Mouse (Mus musculus): ENCODE results near the gene Mrpl53. TPM values are rescaled to one million over a fixed set of nuclear protein-coding genes. Genes with fewer than 3 reads are reported as not detected.

Mrpl53 gene
- polyA plus RNA-seq, 1 experiment = 29.5 TPM

DNA sequence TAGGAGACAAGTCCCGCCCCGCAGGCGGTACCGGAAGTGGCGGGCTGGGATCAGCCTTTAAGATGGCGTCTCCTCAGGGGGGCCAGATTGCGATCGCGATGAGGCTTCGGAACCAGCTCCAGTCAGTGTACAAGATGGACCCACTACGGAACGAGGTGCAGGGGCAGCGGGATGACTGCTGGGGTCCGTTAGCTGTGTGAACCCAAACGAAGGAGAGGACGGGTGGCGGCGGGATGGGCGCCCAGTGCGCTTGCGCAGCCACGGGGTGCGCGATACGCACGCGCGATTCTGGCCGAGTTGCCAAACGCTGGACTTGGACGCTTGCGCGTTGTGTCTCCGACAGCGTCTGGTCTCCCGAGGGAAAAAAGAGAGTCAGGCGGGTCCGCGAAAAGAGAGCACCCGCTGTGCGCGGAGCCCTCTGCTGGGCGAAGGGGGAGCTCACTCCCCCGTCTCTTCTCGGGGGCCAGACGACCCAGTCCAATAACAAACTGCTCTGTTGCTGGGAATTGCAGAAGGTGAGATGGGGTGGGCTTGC is 30.4 kb upstream of the Mrpl53 start:
- 0 out of 2 replicates have a peak, but pooled peaks have one; percentile 36 for TF ChIP-seq EP300 (IDR thresholded peaks at IDR 0.05; ENCODE audit: insufficient read depth, low read depth, low read length)
- no peak for TF ChIP-seq POLR2A (IDR thresholded peaks at IDR 0.05; ENCODE audit: insufficient read depth, low read length)
- no peak for TF ChIP-seq CTCF (IDR thresholded peaks at IDR 0.05; ENCODE audit: low read depth, low read length)
- Histone ChIP-seq H3K4me3 (ENCODE audit: low read depth, low read length) (peak overlapping the region; percentile 80), H3K9ac (ENCODE audit: low read depth, poor library complexity, severe bottlenecking) (peak overlapping the region; percentile 63), H3K27ac (ENCODE audit: insufficient read depth, low read length) (no peak overlapping the region), H3K36me3 (ENCODE audit: control insufficient read depth, insufficient read depth, low read length, poor library complexity, severe bottlenecking) (peaks cover 3% of the 10 kb centered on the region; the same call in 1 of the 2 replicates), H3K27me3 (ENCODE audit: control insufficient read depth, insufficient read depth, low read length, poor library complexity, severe bottlenecking) (no peaks in the 10 kb centered on the region), H3K4me1 (ENCODE audit: control insufficient read depth, insufficient read depth, low read length) (no peaks in the 10 kb centered on the region), H3K9me3 (replicated peaks; ENCODE audit: control insufficient read depth, insufficient read depth, low read length, poor library complexity, severe bottlenecking) (no peaks in the 10 kb centered on the region)

DNA sequence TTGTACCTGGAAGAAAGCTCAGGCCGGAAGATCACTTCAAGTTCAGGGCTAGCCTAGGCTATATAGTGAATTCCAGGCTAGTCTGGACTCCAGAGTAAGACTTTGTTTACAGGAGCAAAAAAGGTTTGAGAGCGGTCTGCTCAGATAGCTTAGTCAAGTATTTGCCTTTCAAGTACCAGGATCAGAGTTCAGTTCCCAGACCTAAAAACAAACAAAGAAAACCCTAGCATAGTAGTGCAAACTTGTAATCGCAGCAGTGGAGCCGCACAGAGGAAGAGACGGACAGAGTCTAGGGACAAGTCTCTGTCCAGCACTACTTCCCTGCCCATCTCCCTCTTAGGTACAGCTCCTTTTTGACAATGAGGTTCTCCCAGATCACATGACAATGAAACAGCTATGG is 28.6 kb upstream of the Mrpl53 start:
- Histone ChIP-seq H3K4me3 (ENCODE audit: low read depth, low read length) (no peak overlapping the region), H3K27ac (ENCODE audit: insufficient read depth, low read length) (no peak overlapping the region), H3K9me3 (replicated peaks; ENCODE audit: control insufficient read depth, insufficient read depth, low read length, poor library complexity, severe bottlenecking) (no peaks in the 10 kb centered on the region), H3K4me1 (ENCODE audit: control insufficient read depth, insufficient read depth, low read length) (no peaks in the 10 kb centered on the region), H3K36me3 (ENCODE audit: control insufficient read depth, insufficient read depth, low read length, poor library complexity, severe bottlenecking) (peaks cover 3% of the 10 kb centered on the region; the same call in 1 of the 2 replicates), H3K27me3 (ENCODE audit: control insufficient read depth, insufficient read depth, low read length, poor library complexity, severe bottlenecking) (no peaks in the 10 kb centered on the region), H3K9ac (ENCODE audit: low read depth, poor library complexity, severe bottlenecking) (no peak overlapping the region)
- no peak for TF ChIP-seq CTCF (IDR thresholded peaks at IDR 0.05; ENCODE audit: low read depth, low read length)

DNA sequence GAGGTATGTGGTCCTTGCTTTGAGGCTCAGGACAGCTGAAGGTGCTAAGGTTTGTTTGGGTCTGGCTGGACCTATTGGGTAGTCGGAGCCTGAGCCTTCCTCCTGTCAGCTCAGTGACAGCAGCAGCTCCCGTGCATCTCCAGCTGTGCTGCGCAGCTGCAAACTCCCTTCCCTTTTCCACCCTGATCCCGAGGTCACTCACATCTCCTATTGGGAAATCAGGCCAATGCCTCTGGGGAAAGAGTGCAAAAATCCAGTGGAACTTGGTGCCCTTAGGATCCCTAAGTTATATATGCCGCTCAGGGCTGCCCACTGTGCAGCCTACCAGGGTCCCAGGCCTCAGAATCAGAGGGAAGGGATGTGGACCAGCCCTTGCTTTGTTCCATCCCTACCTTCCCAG is 25.3 kb upstream of the Mrpl53 start:
- no peaks in the 10 kb centered on the region for H3K9me3 ChIP-seq (replicated peaks; ENCODE audit: control insufficient read depth, insufficient read depth, low read length, poor library complexity, severe bottlenecking)
- no peak overlapping the region for H3K4me3 ChIP-seq (ENCODE audit: low read depth, low read length)
- no peak overlapping the region for H3K9ac ChIP-seq (ENCODE audit: low read depth, poor library complexity, severe bottlenecking)
- no peaks in the 10 kb centered on the region for H3K4me1 ChIP-seq (ENCODE audit: control insufficient read depth, insufficient read depth, low read length)
- no peak for TF ChIP-seq CTCF (IDR thresholded peaks at IDR 0.05; ENCODE audit: low read depth, low read length)
- no peak for TF ChIP-seq EP300 (IDR thresholded peaks at IDR 0.05; ENCODE audit: insufficient read depth, low read depth, low read length)
- no peak for TF ChIP-seq POLR2A (IDR thresholded peaks at IDR 0.05; ENCODE audit: insufficient read depth, low read length)
- H3K27me3 ChIP-seq (ENCODE audit: control insufficient read depth, insufficient read depth, low read length, poor library complexity, severe bottlenecking) = no peaks in the 10 kb centered on the region
- H3K27ac ChIP-seq (ENCODE audit: insufficient read depth, low read length) = no peak overlapping the region
- peaks cover 3% of the 10 kb centered on the region; the same call in 1 of the 2 replicates for H3K36me3 ChIP-seq (ENCODE audit: control insufficient read depth, insufficient read depth, low read length, poor library complexity, severe bottlenecking)

- Histone ChIP-seq H3K4me1 (ENCODE audit: control insufficient read depth, insufficient read depth, low read length) (no peaks in the 10 kb centered on the region), H3K4me3 (ENCODE audit: low read depth, low read length) (no peak overlapping the region), H3K36me3 (ENCODE audit: control insufficient read depth, insufficient read depth, low read length, poor library complexity, severe bottlenecking) (peaks cover 3% of the 10 kb centered on the region; the same call in 1 of the 2 replicates), H3K9ac (ENCODE audit: low read depth, poor library complexity, severe bottlenecking) (no peak overlapping the region), H3K27ac (ENCODE audit: insufficient read depth, low read length) (no peak overlapping the region), H3K9me3 (replicated peaks; ENCODE audit: control insufficient read depth, insufficient read depth, low read length, poor library complexity, severe bottlenecking) (no peaks in the 10 kb centered on the region), H3K27me3 (ENCODE audit: control insufficient read depth, insufficient read depth, low read length, poor library complexity, severe bottlenecking) (no peaks in the 10 kb centered on the region)
- TF ChIP-seq POLR2A (IDR thresholded peaks at IDR 0.05; ENCODE audit: insufficient read depth, low read length) (no peak), EP300 (IDR thresholded peaks at IDR 0.05; ENCODE audit: insufficient read depth, low read depth, low read length) (no peak), CTCF (IDR thresholded peaks at IDR 0.05; ENCODE audit: low read depth, low read length) (no peak)
Observed at GRCm38 (mm10) chr6:83084477-83084876, 24.4 kb upstream of the Mrpl53 start.

GRCm38 (mm10) chr6:83086121-83087035 is 22.5 kb upstream of the Mrpl53 start, which contains the start of gene Lbx2:
TSS of gene Lbx2 (plus strand) at chr6:83086367.
- Histone ChIP-seq H3K27ac (ENCODE audit: insufficient read depth, low read length) (no peak within 1 kb of the TSS), H3K4me1 (ENCODE audit: control insufficient read depth, insufficient read depth, low read length) (no peaks in the 10 kb centered on the region), H3K9me3 (replicated peaks; ENCODE audit: control insufficient read depth, insufficient read depth, low read length, poor library complexity, severe bottlenecking) (no peaks in the 10 kb centered on the region), H3K4me3 (ENCODE audit: low read depth, low read length) (peak within 1 kb of the TSS; percentile 39), H3K27me3 (ENCODE audit: control insufficient read depth, insufficient read depth, low read length, poor library complexity, severe bottlenecking) (no peaks in the 10 kb centered on the region), H3K36me3 (ENCODE audit: control insufficient read depth, insufficient read depth, low read length, poor library complexity, severe bottlenecking) (no peaks in the 10 kb centered on the region), H3K9ac (ENCODE audit: low read depth, poor library complexity, severe bottlenecking) (peak within 1 kb of the TSS; percentile 15; the same call in 1 of the 2 replicates)
- no peak for TF ChIP-seq CTCF (IDR thresholded peaks at IDR 0.05; ENCODE audit: low read depth, low read length)
- no peak for TF ChIP-seq POLR2A (IDR thresholded peaks at IDR 0.05; ENCODE audit: insufficient read depth, low read length)
- TF ChIP-seq EP300 (IDR thresholded peaks at IDR 0.05; ENCODE audit: insufficient read depth, low read depth, low read length) = no peak
